Mouse (Mus musculus): ENCODE data around the gene Slc4a2. TPM values are rescaled to one million over a fixed set of nuclear protein-coding genes. Genes with fewer than 3 reads are reported as not detected.

The Slc4a2 gene
- 10 to 100 TPM; 30.4 to 38.6 TPM for polyA plus RNA-seq (2017; shearing (Covaris generic))

DNA sequence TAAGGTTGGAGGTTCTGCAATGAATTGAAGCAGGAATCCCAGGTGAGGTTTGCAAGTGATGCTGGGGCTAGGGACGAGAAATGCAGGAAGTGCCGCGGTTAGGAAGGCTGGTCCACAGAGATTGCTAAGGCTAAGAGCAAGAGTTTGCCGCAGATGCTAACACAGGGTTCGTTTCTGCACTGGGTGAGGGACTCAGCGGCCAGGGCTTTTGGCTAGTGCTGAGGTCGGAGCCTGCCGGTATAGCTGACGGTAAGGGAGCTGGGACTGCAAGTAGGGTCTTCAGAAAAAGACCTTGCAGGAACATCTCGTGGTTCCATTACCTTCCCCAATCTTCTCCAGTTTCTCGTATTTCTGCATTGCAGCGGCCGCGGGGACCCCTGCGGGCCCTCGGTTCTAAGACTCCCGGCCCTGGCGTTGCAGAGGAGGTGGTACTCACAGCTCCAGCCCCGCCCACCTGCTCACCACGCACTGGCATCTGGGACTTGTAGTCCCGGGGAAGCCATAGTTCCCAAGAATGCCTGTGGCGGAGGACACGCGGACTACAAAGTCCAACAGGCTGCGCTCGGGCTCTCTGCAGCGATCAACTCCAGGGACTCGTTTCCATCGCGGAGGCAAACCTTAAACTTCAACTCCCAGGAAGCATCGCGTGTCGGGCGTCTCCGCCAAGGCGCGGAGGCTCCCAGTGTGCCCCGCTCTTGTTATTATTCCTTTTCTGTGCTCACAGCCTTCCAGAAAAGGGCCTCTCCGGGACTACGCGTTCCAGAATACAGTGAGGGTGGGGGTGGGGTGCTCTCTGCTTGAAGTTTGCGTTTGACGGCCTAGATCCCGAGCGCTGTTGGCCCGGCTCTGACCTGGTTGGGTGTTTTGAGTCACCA lies at the start of gene Slc4a2, which contains the start of gene Cdk5:
TSS of gene Slc4a2 (plus strand) at position 709 of the 875 bp plus-strand sequence.
TSS of gene Cdk5 (minus strand) at position 402 of the 875 bp plus-strand sequence.

DNA sequence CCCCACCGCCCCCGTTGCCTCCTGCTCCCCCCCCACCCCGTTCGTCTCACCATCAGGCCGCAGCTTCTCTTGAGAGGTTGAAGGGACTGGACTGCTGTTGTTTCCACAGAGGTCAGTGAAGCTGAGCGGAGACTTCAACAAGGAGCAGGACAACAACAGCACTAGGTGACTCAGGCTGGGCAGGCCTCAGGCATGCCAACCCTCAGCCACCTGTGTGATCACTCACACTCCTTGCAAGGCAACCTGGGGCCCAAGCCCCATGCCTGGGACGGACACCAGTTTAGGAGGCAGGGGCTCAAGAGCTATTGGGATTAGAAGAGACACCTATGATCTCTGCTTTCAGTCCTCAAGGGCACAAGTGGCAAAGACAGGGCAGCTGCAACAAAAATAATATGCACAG lies 31.8 kb upstream of the Slc4a2 start, which contains the start of gene Atg9b:
TSS of gene Atg9b (minus strand) at position 280 of the 400 bp plus-strand sequence.

DNA sequence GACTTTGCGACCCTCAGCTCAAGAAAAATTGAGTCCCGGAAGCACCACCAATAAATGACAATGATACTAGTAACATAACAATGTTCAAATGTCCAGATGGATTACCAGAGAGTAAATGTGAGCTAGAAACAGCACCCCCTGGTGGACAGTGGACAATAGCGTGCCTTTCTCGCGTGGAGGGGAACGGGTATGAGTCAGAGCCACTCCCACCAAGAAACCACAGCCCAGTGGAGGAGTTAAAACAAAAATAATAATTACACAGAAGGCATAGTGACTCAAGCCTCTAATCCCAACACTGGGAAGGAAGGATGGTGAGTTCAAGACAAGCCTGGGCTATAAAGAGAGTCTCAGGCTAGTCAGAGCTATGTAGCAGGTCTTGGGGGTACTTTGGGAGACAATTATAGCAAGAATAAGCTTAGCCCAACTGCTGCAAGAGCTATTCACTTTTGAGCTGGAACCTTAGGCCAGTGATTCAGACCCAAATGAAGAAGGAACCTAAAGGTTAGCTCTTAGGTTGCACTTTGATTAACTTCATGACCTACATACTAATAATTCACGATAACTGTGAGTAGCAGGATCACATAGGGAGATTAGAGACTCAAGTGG lies 30.1 kb upstream of the Slc4a2 start, which contains the start of gene Abcb8:
TSS of gene Abcb8 (plus strand) at position 272 of the 606 bp plus-strand sequence.

DNA sequence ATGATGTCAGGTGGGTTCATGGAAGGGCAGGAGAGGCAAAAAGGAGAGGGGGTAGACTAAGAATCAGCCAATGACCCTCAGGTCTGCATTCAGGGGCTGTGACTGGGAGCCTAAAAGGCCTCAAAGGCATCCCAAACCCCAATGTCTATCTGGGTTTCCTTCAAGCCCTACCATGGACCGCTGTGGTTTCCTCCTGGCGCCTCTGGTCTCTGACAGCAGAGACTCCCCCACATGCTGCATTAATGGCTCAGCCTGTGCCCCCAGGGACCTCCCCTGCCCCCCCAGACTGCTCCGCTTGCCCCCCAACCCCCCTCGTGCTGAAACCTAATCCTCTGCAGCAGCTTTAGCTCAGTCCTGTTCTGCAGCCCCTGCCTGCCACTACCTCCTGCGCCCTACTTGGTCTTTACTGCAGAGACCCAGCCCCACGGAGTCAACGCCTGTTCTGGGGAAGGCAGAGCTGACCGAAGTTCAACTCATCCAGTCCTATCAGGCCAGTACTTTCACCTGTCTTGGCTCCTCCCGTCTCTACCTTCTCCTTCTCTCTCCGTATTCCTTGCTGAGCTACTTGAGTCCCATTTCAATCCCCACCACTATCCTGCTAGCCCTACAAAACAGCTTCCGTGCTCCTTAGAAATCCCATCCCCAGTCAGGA lies 10.5 kb upstream of the Slc4a2 start, which contains the start of gene Asic3:
TSS of gene Asic3 (plus strand) at position 351 of the 652 bp plus-strand sequence.

DNA sequence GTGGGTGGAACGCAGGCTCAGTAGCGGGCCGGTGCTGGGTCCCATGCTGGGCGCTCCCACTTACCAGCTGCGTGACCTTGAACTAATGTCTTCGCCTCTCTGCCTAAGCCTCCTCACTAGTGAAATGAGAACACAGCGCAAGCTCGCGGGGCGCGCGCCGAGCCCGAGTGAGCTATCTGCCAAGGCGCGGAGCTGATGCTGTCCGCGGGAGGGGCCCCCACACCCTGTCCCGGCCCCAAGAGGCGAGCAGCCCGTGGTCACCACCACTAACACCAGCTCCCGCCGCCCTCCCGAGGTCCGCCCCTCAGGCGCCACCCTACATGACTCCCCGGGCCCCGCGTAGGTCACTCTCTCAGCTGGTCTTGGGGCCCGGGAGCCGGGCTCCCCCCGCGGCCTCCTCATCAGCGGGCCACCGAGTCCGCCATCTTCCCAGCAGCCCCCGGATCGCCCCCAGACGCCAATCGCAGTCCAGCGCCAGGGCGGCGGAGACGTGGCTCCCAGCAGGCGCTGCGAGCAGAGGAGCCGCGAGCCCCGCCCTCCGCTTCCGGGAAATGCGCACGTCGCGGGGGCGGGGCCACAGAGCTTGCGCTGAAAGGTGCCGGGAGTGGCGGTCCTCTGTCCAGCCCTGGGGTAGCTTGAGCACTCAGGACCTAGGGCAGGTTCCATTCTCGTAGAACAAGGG lies 21.2 kb downstream of the Slc4a2 start, which contains the start of gene Fastk:
TSS of gene Fastk (minus strand) at position 542 of the 682 bp plus-strand sequence.

DNA sequence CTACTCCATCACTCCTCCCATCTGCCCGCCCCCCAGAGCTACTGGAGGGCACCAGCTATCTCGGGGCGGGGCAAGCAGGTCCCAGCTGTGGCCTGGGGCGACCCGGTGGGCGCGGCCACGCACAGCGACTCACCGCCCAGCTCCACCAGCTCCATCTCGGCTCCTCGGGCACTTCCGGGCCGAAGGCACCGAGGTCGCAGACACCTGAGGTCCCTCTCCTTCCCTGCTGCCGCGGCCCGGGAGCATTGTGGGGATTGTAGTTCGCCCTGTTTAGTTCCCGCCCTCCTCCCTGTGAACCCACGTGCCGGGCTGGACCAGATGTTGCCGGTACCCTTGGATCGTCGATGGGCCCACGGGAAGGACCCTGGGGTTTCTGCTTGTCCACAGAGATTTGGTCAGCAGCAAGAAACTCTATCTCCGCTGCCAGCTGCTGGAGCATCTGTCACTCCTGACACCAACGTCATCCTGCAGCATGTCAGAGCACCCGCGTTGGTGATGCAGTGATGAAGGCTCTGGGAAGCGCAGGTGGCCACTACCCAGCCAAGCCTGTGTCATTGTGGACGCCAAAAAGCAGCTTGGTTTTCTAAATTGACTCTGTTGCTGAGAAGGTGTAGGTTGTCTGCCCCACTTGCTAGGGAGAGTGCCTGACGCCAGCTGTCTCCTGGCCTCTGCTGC lies 24.1 kb downstream of the Slc4a2 start, which contains the start of gene Tmub1:
TSS of gene Tmub1 (minus strand) at position 231 of the 675 bp plus-strand sequence.

DNA sequence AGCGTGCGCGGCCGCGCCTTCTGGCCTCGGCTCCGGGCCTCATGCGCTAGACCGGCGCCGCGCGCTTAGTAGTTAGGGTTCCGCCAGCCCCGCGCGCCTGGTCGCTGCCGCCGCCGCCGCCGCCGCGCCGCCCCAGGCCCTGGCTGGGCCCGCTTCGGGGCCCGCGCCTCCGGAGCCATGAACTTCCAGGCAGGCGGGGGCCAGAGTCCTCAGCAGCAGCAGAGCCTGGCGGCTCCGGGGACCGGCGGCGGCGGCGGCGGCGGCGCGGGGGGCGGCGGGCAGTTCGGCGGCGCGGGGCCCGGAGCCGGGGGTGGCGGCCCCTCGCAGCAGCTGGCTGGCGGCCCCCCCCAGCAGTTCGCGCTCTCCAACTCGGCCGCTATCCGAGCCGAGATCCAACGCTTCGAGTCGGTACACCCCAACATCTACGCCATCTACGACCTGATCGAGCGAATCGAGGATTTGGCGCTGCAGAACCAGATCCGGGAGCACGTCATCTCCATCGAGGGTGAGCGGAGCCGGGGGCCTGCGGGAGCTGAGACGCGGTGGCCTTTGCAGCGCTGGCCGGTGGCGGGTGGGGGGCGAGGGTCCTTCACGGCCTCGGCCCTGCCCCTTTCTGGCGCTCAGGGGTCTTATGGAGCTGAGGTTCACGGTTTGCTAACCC lies 28.5 kb downstream of the Slc4a2 start, which contains the start of gene Agap3:
TSS of gene Agap3 (plus strand) at position 148 of the 661 bp plus-strand sequence.

Other genes starting within 250 kb of the Slc4a2 start
- gene Kcnh2, start 72.2 kb upstream of the Slc4a2 start, polyA plus RNA-seq (2017; shearing (Covaris generic)), result 1 to 10 TPM; 3.7 TPM
- under 1 TPM; 0.06 to 0.98 TPM for gene Nos3, start 59.0 kb upstream of the Slc4a2 start, polyA plus RNA-seq (2017; shearing (Covaris generic))
- 1 to 10 TPM; 1.8 to 5.8 TPM for gene Atg9b, start 31.7 kb upstream of the Slc4a2 start, polyA plus RNA-seq (2017; shearing (Covaris generic))
- gene Abcb8, start 30.2 kb upstream of the Slc4a2 start, polyA plus RNA-seq (2017; shearing (Covaris generic)), result 10 to 100 TPM; 20.2 to 25.3 TPM
- gene Asic3, start 10.4 kb upstream of the Slc4a2 start, polyA plus RNA-seq (2017; shearing (Covaris generic)), result 1 to 10 TPM in 1 of 2 experiments, under 1 TPM in 1; 0.19 to 1.3 TPM
- gene Cdk5, start 307 bp upstream of the Slc4a2 start, polyA plus RNA-seq (2017; shearing (Covaris generic)), result 100 to 1,000 TPM in 1 of 2 experiments, 10 to 100 TPM in 1; 79.1 to 104 TPM
- gene Fastk, start 21.4 kb downstream of the Slc4a2 start, polyA plus RNA-seq (2017; shearing (Covaris generic)), result 100 to 1,000 TPM; 113 to 115 TPM
- gene Tmub1, start 24.0 kb downstream of the Slc4a2 start, polyA plus RNA-seq (2017; shearing (Covaris generic)), result 10 to 100 TPM; 72.2 to 77.0 TPM
- gene Agap3, start 28.3 kb downstream of the Slc4a2 start, polyA plus RNA-seq (2017; shearing (Covaris generic)), result 10 to 100 TPM; 58.0 to 60.4 TPM
- gene Gbx1, start 103.4 kb downstream of the Slc4a2 start, polyA plus RNA-seq (2017; shearing (Covaris generic)), result under 1 TPM in 1 of 2 experiments, not detected in 1; 0.45 TPM
- gene Asb10, start 117.1 kb downstream of the Slc4a2 start, polyA plus RNA-seq (2017; shearing (Covaris generic)), result not detected
- gene 4931409K22Rik, start 133.0 kb downstream of the Slc4a2 start, polyA plus RNA-seq (2017; shearing (Covaris generic)), result 1 to 10 TPM in 1 of 2 experiments, not detected in 1; 1.5 TPM
- gene Abcf2, start 153.6 kb downstream of the Slc4a2 start, polyA plus RNA-seq (2017; shearing (Covaris generic)), result 10 to 100 TPM; 76.5 to 90.5 TPM
- 10 to 100 TPM; 26.3 to 27.2 TPM for gene Chpf2, start 162.9 kb downstream of the Slc4a2 start, polyA plus RNA-seq (2017; shearing (Covaris generic))
- 1 to 10 TPM; 1.9 to 7.7 TPM for gene Smarcd3, start 200.6 kb downstream of the Slc4a2 start, polyA plus RNA-seq (2017; shearing (Covaris generic))